Mouse (Mus musculus): Measurements from ENCODE around the gene Gm44596. TPM values are rescaled to one million over a fixed set of nuclear protein-coding genes. Genes with fewer than 3 reads are reported as not detected.
"Not testable (repeated sequence)": the region's sequence is repeated elsewhere in the genome, so short reads cannot be mapped to it uniquely, and the experiment has no call there.

The Gm44596 gene
- polyA plus RNA-seq, 1 experiment from 2014 or later: not detected

GRCm38 (mm10) chr6:128376371-128377085 is 1.2 kb downstream of the Gm44596 start:
- 0 out of 2 replicates have a peak, but pooled peaks cover 3% of the 10 kb centered on the region for H3K36me3 ChIP-seq (ENCODE audit: insufficient read depth, low read length)

GRCm38 (mm10) chr6:128379636-128380035 is 4.3 kb downstream of the Gm44596 start:
- no peak for ATAC-seq
- H3K4me3 ChIP-seq (ENCODE audit: low read depth, low read length): no peak overlapping the region
- TF ChIP-seq CTCF (IDR thresholded peaks at IDR 0.05) (no peak), EP300 (IDR thresholded peaks at IDR 0.05) (no peak)
- 76% methylated on average over 16 of the region's 16 CpGs for WGBS
- H3K9me3 ChIP-seq (ENCODE audit: low read length): no peaks in the 10 kb centered on the region
- H3K9ac ChIP-seq (replicated peaks; ENCODE audit: low read depth): no peak overlapping the region
- H3K36me3 ChIP-seq (ENCODE audit: insufficient read depth, low read length): no peaks in the 10 kb centered on the region
- no peaks in the 10 kb centered on the region for H3K27me3 ChIP-seq (replicated peaks; ENCODE audit: insufficient read depth, low read length)
- no peaks in the 10 kb centered on the region for H3K4me1 ChIP-seq (ENCODE audit: insufficient read depth, low read depth, low read length)
- no peak overlapping the region for H3K4me2 ChIP-seq (replicated peaks; ENCODE audit: low read depth, low read length)
- no peak for DNase-seq (ENCODE audit: low spot score)
- H3K27ac ChIP-seq (ENCODE audit: low read length): no peak overlapping the region

More at GRCm38 (mm10) chr6:128376371-128377085, 1.2 kb downstream of the Gm44596 start:
- 81% methylated on average over 17 of the region's 17 CpGs for WGBS
- H3K27me3 ChIP-seq (replicated peaks; ENCODE audit: insufficient read depth, low read length): no peaks in the 10 kb centered on the region
- ATAC-seq: no peak
- no peak overlapping the region for H3K27ac ChIP-seq (ENCODE audit: low read length)
- no peak overlapping the region for H3K4me3 ChIP-seq (ENCODE audit: low read depth, low read length)
- H3K9me3 ChIP-seq (ENCODE audit: low read length): no peaks in the 10 kb centered on the region
- H3K4me1 ChIP-seq (ENCODE audit: insufficient read depth, low read depth, low read length): no peaks in the 10 kb centered on the region
- H3K4me2 ChIP-seq (replicated peaks; ENCODE audit: low read depth, low read length): no peak overlapping the region
- TF ChIP-seq EP300 (IDR thresholded peaks at IDR 0.05) (no peak), CTCF (IDR thresholded peaks at IDR 0.05) (no peak)
- no peak overlapping the region for H3K9ac ChIP-seq (replicated peaks; ENCODE audit: low read depth)
- DNase-seq (ENCODE audit: low spot score): no peak

GRCm38 (mm10) chr6:128380594-128381167 is 5.4 kb downstream of the Gm44596 start:
- not testable (repeated sequence) for DNase-seq (ENCODE audit: low spot score); H3K9ac ChIP-seq (replicated peaks; ENCODE audit: low read depth); H3K27me3 ChIP-seq (replicated peaks; ENCODE audit: insufficient read depth, low read length); ATAC-seq; H3K4me3 ChIP-seq (ENCODE audit: low read depth, low read length); H3K4me1 ChIP-seq (ENCODE audit: insufficient read depth, low read depth, low read length); H3K36me3 ChIP-seq (ENCODE audit: insufficient read depth, low read length); H3K27ac ChIP-seq (ENCODE audit: low read length); H3K4me2 ChIP-seq (replicated peaks; ENCODE audit: low read depth, low read length); H3K9me3 ChIP-seq (ENCODE audit: low read length)
- WGBS: 37% methylated on average over 1 of the region's 1 CpGs
- TF ChIP-seq CTCF (IDR thresholded peaks at IDR 0.05): peak; percentile 34

GRCm38 (mm10) chr6:128381254-128381653 is 6.0 kb downstream of the Gm44596 start:
- ATAC-seq: no peak
- H3K4me3 ChIP-seq (ENCODE audit: low read depth, low read length): no peak overlapping the region
- DNase-seq (ENCODE audit: low spot score): no peak
- H3K4me1 ChIP-seq (ENCODE audit: insufficient read depth, low read depth, low read length): no peaks in the 10 kb centered on the region
- 58% methylated on average over 3 of the region's 3 CpGs for WGBS
- no peaks in the 10 kb centered on the region for H3K9me3 ChIP-seq (ENCODE audit: low read length)
- TF ChIP-seq EP300 (IDR thresholded peaks at IDR 0.05) (no peak), CTCF (IDR thresholded peaks at IDR 0.05) (no peak)
- H3K9ac ChIP-seq (replicated peaks; ENCODE audit: low read depth): no peak overlapping the region
- H3K36me3 ChIP-seq (ENCODE audit: insufficient read depth, low read length): no peaks in the 10 kb centered on the region
- H3K27me3 ChIP-seq (replicated peaks; ENCODE audit: insufficient read depth, low read length): no peaks in the 10 kb centered on the region
- H3K4me2 ChIP-seq (replicated peaks; ENCODE audit: low read depth, low read length): no peak overlapping the region
- H3K27ac ChIP-seq (ENCODE audit: low read length): no peak overlapping the region

GRCm38 (mm10) chr6:128383752-128384151 is 8.4 kb downstream of the Gm44596 start:
- Histone ChIP-seq H3K4me2 (replicated peaks; ENCODE audit: low read depth, low read length) (no peak overlapping the region), H3K4me3 (ENCODE audit: low read depth, low read length) (no peak overlapping the region), H3K36me3 (ENCODE audit: insufficient read depth, low read length) (no peaks in the 10 kb centered on the region), H3K9ac (replicated peaks; ENCODE audit: low read depth) (no peak overlapping the region), H3K4me1 (ENCODE audit: insufficient read depth, low read depth, low read length) (no peaks in the 10 kb centered on the region), H3K27me3 (replicated peaks; ENCODE audit: insufficient read depth, low read length) (no peaks in the 10 kb centered on the region), H3K27ac (ENCODE audit: low read length) (no peak overlapping the region), H3K9me3 (ENCODE audit: low read length) (no peaks in the 10 kb centered on the region)
- no peak for TF ChIP-seq EP300 (IDR thresholded peaks at IDR 0.05)
- TF ChIP-seq CTCF (IDR thresholded peaks at IDR 0.05): no peak
- ATAC-seq: no peak
- 68% methylated on average over 7 of the region's 7 CpGs for WGBS
- DNase-seq (ENCODE audit: low spot score): no peak

GRCm38 (mm10) chr6:128385026-128385425 is 9.7 kb downstream of the Gm44596 start:
- no peak overlapping the region for H3K27ac ChIP-seq (ENCODE audit: low read length)
- no peak for ATAC-seq
- DNase-seq (ENCODE audit: low spot score): no peak
- H3K36me3 ChIP-seq (ENCODE audit: insufficient read depth, low read length): no peaks in the 10 kb centered on the region
- no peaks in the 10 kb centered on the region for H3K4me1 ChIP-seq (ENCODE audit: insufficient read depth, low read depth, low read length)
- H3K9ac ChIP-seq (replicated peaks; ENCODE audit: low read depth): no peak overlapping the region
- 55% methylated on average over 1 of the region's 1 CpGs for WGBS
- no peak overlapping the region for H3K4me2 ChIP-seq (replicated peaks; ENCODE audit: low read depth, low read length)
- H3K27me3 ChIP-seq (replicated peaks; ENCODE audit: insufficient read depth, low read length): no peaks in the 10 kb centered on the region
- TF ChIP-seq CTCF (IDR thresholded peaks at IDR 0.05) (no peak), EP300 (IDR thresholded peaks at IDR 0.05) (no peak)
- H3K4me3 ChIP-seq (ENCODE audit: low read depth, low read length): no peak overlapping the region
- H3K9me3 ChIP-seq (ENCODE audit: low read length): no peaks in the 10 kb centered on the region
